15 mouse cellular contexts compared by ENCODE assay signal in the genomic region with DNA sequence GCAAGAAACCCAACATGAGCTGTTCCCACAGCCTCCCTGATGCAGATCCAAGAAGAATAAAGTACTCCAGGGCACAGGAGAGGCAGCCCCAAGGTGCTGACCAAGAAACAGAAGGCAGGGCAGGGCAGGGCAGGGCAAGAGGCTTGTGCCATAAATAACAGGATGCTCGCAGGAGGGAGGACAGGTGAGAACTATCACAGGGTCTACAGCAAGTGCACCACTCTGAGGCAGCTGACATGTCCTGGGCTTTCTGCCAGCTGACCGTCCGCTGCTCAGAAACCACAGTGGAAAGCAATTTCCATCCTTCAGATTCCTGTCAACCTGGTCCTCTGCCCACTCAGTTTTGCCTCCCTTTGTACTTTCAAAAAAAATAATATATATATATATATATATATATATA.
DNase-seq lines count a peak whose midpoint lies in the region; ATAC-seq and TF ChIP-seq lines count a peak whose summit lies in the region.
"Had no signal": no experiment of that assay in that cellular context is flagged by ENCODE, and none has a peak within 500 bp of the region (broad histone marks: within the 10 kb centered on the region; RNA-seq: fewer than 3 reads in every experiment).

No protein-coding gene starts in this region.

- WGBS in hindbrain, embryonic 16.5 days = 57% methylated on average over 3 of the region's 3 CpGs
- WGBS in hindbrain, embryonic 13.5 days = 78% methylated on average over 3 of the region's 3 CpGs
- WGBS in stomach, embryonic 14.5 days = 23% methylated on average over 3 of the region's 3 CpGs
- WGBS in stomach, postnatal 0 days = 30% methylated on average over 3 of the region's 3 CpGs

- H3K9ac ChIP-seq in hindbrain, embryonic 16.5 days (ENCODE audit: low read depth, low read length) = no peak overlapping the region
- no peak overlapping the region for H3K9ac ChIP-seq in hindbrain, embryonic 13.5 days
- H3K9ac ChIP-seq in stomach, embryonic 14.5 days (replicated peaks; ENCODE audit: low read depth, low read length) = no peak overlapping the region
- no peak overlapping the region for H3K9ac ChIP-seq in stomach, postnatal 0 days (ENCODE audit: low read length)
- H3K9ac ChIP-seq: intestine, embryonic 15.5 days; neural tube, embryonic 15.5 days had no signal

- no peaks in the 10 kb centered on the region for H3K27me3 ChIP-seq in hindbrain, embryonic 16.5 days (replicated peaks; ENCODE audit: control insufficient read depth, insufficient read depth, low read length)
- H3K27me3 ChIP-seq in hindbrain, embryonic 13.5 days = no peaks in the 10 kb centered on the region
- H3K27me3 ChIP-seq in stomach, embryonic 14.5 days (ENCODE audit: control insufficient read depth, insufficient read depth, low read length) = no peaks in the 10 kb centered on the region
- no peaks in the 10 kb centered on the region for H3K27me3 ChIP-seq in stomach, postnatal 0 days (ENCODE audit: control insufficient read depth, insufficient read depth, low read length)
- H3K27me3 ChIP-seq: intestine, embryonic 15.5 days; neural tube, embryonic 15.5 days had no signal

- peak; percentile 71 to 75 for DNase-seq in cerebellum, postnatal 10 days
- DNase-seq in cerebellum, adult 11 months = no peak
- DNase-seq in stomach, postnatal 0 days (ENCODE audit: low spot score) = no peak
- DNase-seq in layer of hippocampus, adult 8-10 months (ENCODE audit: low spot score in 2 of 2) = no peak
- DNase-seq in adipocyte (ENCODE audit: low spot score) = no peak

- TF ChIP-seq CTCF in stomach, postnatal 0 days (IDR thresholded peaks at IDR 0.05; ENCODE audit: low read depth) = no peak

- H3K4me2 ChIP-seq in hindbrain, embryonic 16.5 days (ENCODE audit: low read length) = no peak overlapping the region
- H3K4me2 ChIP-seq in hindbrain, embryonic 13.5 days = no peak overlapping the region
- no peak overlapping the region for H3K4me2 ChIP-seq in stomach, embryonic 14.5 days (replicated peaks; ENCODE audit: low read depth, low read length)
- H3K4me2 ChIP-seq in stomach, postnatal 0 days (replicated peaks; ENCODE audit: low read depth) = no peak overlapping the region
- H3K4me2 ChIP-seq: intestine, embryonic 15.5 days; neural tube, embryonic 15.5 days had no signal

- no peak overlapping the region for H3K4me3 ChIP-seq in hindbrain, embryonic 16.5 days (ENCODE audit: low read length)
- H3K4me3 ChIP-seq in hindbrain, embryonic 13.5 days = no peak overlapping the region
- no peak overlapping the region for H3K4me3 ChIP-seq in stomach, embryonic 14.5 days (ENCODE audit: low read depth, low read length)
- H3K4me3 ChIP-seq in stomach, postnatal 0 days (ENCODE audit: low read depth, low read length) = no peak overlapping the region
- H3K4me3 ChIP-seq: erythroblast, embryonic 14.5 days; intestine, embryonic 15.5 days; limb, embryonic 10.5 days; neural tube, embryonic 15.5 days had no signal

- no peak for TF ChIP-seq EP300 in stomach, postnatal 0 days (optimal IDR thresholded peaks at IDR 0.05)

- H3K27ac ChIP-seq in hindbrain, embryonic 16.5 days (ENCODE audit: low read depth, low read length) = no peak overlapping the region
- no peak overlapping the region for H3K27ac ChIP-seq in hindbrain, embryonic 13.5 days
- no peak overlapping the region for H3K27ac ChIP-seq in stomach, embryonic 14.5 days (ENCODE audit: low read length)
- H3K27ac ChIP-seq in stomach, postnatal 0 days (replicated peaks) = no peak overlapping the region
- H3K27ac ChIP-seq: intestine, embryonic 15.5 days; limb, embryonic 10.5 days; macrophage; neural tube, embryonic 15.5 days had no signal

- no peaks in the 10 kb centered on the region for H3K4me1 ChIP-seq in hindbrain, embryonic 16.5 days (ENCODE audit: control insufficient read depth, insufficient read depth, low read depth, low read length)
- H3K4me1 ChIP-seq in hindbrain, embryonic 13.5 days (replicated peaks) = no peaks in the 10 kb centered on the region
- peaks cover 3% of the 10 kb centered on the region; the same call in 1 of the 2 replicates for H3K4me1 ChIP-seq in stomach, embryonic 14.5 days (ENCODE audit: control insufficient read depth, insufficient read depth, low read length)
- H3K4me1 ChIP-seq in stomach, postnatal 0 days (replicated peaks; ENCODE audit: control insufficient read depth, insufficient read depth) = no peaks in the 10 kb centered on the region
- H3K4me1 ChIP-seq: limb, embryonic 10.5 days; neural tube, embryonic 15.5 days had no signal

- no peaks in the 10 kb centered on the region for H3K9me3 ChIP-seq in hindbrain, embryonic 16.5 days (ENCODE audit: control insufficient read depth, low read length)
- H3K9me3 ChIP-seq in hindbrain, embryonic 13.5 days = no peaks in the 10 kb centered on the region
- H3K9me3 ChIP-seq in stomach, embryonic 14.5 days (ENCODE audit: control insufficient read depth, low read depth, low read length) = no peaks in the 10 kb centered on the region
- no peaks in the 10 kb centered on the region for H3K9me3 ChIP-seq in stomach, postnatal 0 days (ENCODE audit: control insufficient read depth, low read length)
- H3K9me3 ChIP-seq: intestine, embryonic 15.5 days; limb, embryonic 10.5 days; neural tube, embryonic 15.5 days had no signal

- H3K36me3 ChIP-seq in hindbrain, embryonic 16.5 days (ENCODE audit: control insufficient read depth, insufficient read depth, low read length) = no peaks in the 10 kb centered on the region
- no peaks in the 10 kb centered on the region for H3K36me3 ChIP-seq in hindbrain, embryonic 13.5 days
- no peaks in the 10 kb centered on the region for H3K36me3 ChIP-seq in stomach, embryonic 14.5 days (ENCODE audit: control insufficient read depth, insufficient read depth, low read length)
- H3K36me3 ChIP-seq in stomach, postnatal 0 days (ENCODE audit: control insufficient read depth, insufficient read depth, low read length) = no peaks in the 10 kb centered on the region
- H3K36me3 ChIP-seq: G1E; intestine, embryonic 15.5 days; limb, embryonic 10.5 days; neural tube, embryonic 15.5 days had no signal

- 0 out of 2 replicates have a peak, but pooled peaks have one; percentile 27 for ATAC-seq in hindbrain, embryonic 16.5 days
- no peak for ATAC-seq in hindbrain, embryonic 13.5 days (ENCODE audit: low FRiP score)
- ATAC-seq in stomach, embryonic 14.5 days (ENCODE audit: insufficient number of reproducible peaks, insufficient read depth, low FRiP score, low read depth) = 0 out of 2 replicates have a peak, but pooled peaks have one; percentile 46
- no peak for ATAC-seq in stomach, postnatal 0 days (ENCODE audit: low FRiP score, low TSS enrichment)
- ATAC-seq: intestine, embryonic 15.5 days; midbrain, embryonic 16.5 days had no signal

Comparison
In these comparisons a context has a peak if more than half of its experiments do, and no peak if none do; other contexts are left out.
1. DNase-seq: peak in cerebellum, postnatal 10 days (2 of 2); none in cerebellum, adult 11 months (single experiment), stomach, postnatal 0 days (single experiment), layer of hippocampus, adult 8-10 months (0 of 2) and adipocyte (single experiment).
2. ATAC-seq: peak in hindbrain, embryonic 16.5 days (single experiment) and stomach, embryonic 14.5 days (single experiment); none in hindbrain, embryonic 13.5 days (single experiment) and stomach, postnatal 0 days (single experiment).